Mouse (Mus musculus): ENCODE data around the gene Fam174b. TPM values are rescaled to one million over a fixed set of nuclear protein-coding genes. Genes with fewer than 3 reads are reported as not detected.

Gene Fam174b
- polyA plus RNA-seq, 1 experiment from 2014 or later = 24.5 TPM

Small RNA genes within 50 kb of the gene (microRNA-seq; reads per million reads assigned to microRNA genes)
- gene Mir7234 = not detected

Other genes with a start within 250 kb of the Fam174b start
- 49.2 and 54.8 TPM in 2 replicates for gene Chd2, start 198.5 kb upstream of the Fam174b start, polyA plus RNA-seq (2016; fragmentation: Nextera tagmentation; extraction: Ambion mirVana)